Mouse (Mus musculus): ENCODE data around the gene Zfp628. TPM values are rescaled to one million over a fixed set of nuclear protein-coding genes. Genes with fewer than 3 reads are reported as not detected.
A peak's percentile ranks its signal among the peaks of the same experiment; 100 is the strongest.

The Zfp628 gene
- total RNA-seq, 2 experiments from 2014 or later, result 8.7 to 8.9 TPM

DNA sequence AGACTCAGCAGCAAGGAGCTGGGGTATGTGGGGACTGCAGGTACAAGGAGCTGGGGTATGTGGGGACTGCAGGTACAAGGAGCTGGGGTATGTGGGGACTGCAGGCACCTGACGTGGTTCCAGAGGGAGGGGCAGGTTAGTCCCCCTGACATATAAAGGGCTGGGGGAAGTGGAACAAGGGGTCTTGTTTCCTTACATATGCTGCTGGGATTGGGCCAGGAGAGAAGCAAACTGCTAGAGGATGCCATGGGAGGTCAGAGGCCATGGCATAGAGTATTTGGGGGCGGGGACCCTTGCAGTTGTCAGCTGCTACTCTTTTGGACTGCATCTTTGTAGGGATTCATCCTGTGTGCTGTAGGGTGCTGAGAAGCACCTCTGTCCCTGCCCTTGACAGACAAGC is 2.5 kb downstream of the Zfp628 start:
- DNase-seq (ENCODE audit: low spot score), result no peak

DNA sequence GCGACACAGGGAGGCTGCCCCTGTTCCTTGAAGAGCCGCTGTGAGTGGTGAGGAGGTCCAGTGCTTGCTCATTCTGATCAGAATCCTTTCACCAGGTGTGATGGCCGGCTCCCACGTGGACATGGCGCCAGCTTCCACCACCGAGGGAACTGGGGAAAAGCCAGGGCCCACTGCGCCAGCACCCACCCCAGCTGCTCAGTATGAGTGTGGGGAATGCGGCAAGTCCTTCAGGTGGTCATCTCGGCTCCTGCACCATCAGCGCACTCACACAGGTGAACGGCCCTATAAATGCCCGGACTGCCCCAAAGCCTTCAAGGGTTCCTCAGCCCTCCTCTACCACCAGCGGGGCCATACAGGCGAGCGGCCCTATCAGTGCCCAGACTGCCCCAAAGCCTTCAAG is 3.7 kb downstream of the Zfp628 start:
- no peak for DNase-seq (ENCODE audit: low spot score)

GRCm38 (mm10) chr7:4919096-4919495 is 4.1 kb downstream of the Zfp628 start:
- no peak for DNase-seq (ENCODE audit: low spot score)

- DNase-seq (ENCODE audit: low spot score), result no peak
Measured at GRCm38 (mm10) chr7:4919971-4920370, 5.0 kb downstream of the Zfp628 start.

DNA sequence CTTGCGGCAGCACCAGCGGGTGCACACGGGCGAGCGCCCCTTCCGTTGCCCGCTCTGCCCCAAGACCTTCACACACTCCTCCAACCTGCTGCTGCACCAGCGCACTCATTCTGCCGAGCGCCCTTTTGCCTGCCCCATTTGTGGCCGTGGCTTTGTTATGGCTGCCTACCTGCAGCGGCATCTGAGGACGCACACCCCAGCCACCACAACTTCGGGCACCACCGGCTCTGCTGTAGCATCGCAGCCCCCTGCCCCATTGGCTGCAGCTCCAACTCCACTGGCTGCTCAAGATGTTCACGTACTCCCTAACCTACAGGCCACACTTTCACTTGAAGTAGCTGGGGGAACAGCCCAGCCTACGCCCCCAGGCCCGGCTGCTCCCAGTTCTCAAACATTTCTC is 5.5 kb downstream of the Zfp628 start:
- DNase-seq (ENCODE audit: low spot score), result no peak

- DNase-seq (ENCODE audit: low spot score), result no peak
Measured at GRCm38 (mm10) chr7:4920976-4921823, 6.2 kb downstream of the Zfp628 start.

- no peak for DNase-seq (ENCODE audit: low spot score)
Measured at GRCm38 (mm10) chr7:4921824-4922482, 6.9 kb downstream of the Zfp628 start, which contains the start of gene Nat14. TSS of gene Nat14 (plus strand) at chr7:4922028.

GRCm38 (mm10) chr7:4922508-4922907 is 7.5 kb downstream of the Zfp628 start:
- peak; percentile 61 for DNase-seq (ENCODE audit: low spot score)

- no peak for DNase-seq (ENCODE audit: low spot score)
Measured at GRCm38 (mm10) chr7:4922931-4923565, 8.0 kb downstream of the Zfp628 start.

- no peak for DNase-seq (ENCODE audit: low spot score)
Measured at GRCm38 (mm10) chr7:4923586-4924364, 8.8 kb downstream of the Zfp628 start.

- DNase-seq (ENCODE audit: low spot score), result no peak
Measured at GRCm38 (mm10) chr7:4924483-4924882, 9.5 kb downstream of the Zfp628 start.

DNA sequence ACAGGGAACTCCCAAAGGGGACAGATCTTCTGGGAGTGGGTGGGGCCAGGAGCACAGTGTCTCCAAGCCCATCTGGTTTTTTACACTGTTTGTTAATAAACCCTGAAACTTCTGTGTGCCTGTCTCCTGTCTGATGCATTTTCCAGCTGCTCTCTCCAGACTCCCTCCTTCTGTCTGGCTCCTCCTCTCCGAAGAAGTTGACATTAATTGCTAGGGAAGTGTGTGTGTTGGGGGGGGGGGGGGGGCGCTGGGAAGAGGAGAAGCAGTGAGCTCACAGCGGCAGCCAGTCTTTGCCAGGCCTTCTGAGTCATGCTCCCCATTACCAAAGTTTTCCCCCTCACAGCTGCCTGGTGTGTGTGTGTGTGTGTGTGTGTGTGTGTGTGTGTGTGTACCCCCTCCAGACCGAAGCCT is 9.9 kb downstream of the Zfp628 start:
- peak; percentile 72 for DNase-seq (ENCODE audit: low spot score)

- DNase-seq (ENCODE audit: low spot score), result peak; percentile 59
Measured at GRCm38 (mm10) chr7:4925441-4926381, 10.7 kb downstream of the Zfp628 start, which contains the start of gene Ssc5d. TSS of gene Ssc5d (plus strand) at chr7:4925785.

- DNase-seq (ENCODE audit: low spot score), result no peak
Measured at GRCm38 (mm10) chr7:4926849-4927248, 11.8 kb downstream of the Zfp628 start.

GRCm38 (mm10) chr7:4927711-4928110 is 12.7 kb downstream of the Zfp628 start:
- no peak for DNase-seq (ENCODE audit: low spot score)

GRCm38 (mm10) chr7:4928323-4928722 is 13.3 kb downstream of the Zfp628 start:
- no peak for DNase-seq (ENCODE audit: low spot score)

- DNase-seq (ENCODE audit: low spot score), result no peak
Measured at GRCm38 (mm10) chr7:4933103-4933502, 18.1 kb downstream of the Zfp628 start.

- DNase-seq (ENCODE audit: low spot score), result no peak
Measured at GRCm38 (mm10) chr7:4934160-4934914, 19.3 kb downstream of the Zfp628 start.

DNA sequence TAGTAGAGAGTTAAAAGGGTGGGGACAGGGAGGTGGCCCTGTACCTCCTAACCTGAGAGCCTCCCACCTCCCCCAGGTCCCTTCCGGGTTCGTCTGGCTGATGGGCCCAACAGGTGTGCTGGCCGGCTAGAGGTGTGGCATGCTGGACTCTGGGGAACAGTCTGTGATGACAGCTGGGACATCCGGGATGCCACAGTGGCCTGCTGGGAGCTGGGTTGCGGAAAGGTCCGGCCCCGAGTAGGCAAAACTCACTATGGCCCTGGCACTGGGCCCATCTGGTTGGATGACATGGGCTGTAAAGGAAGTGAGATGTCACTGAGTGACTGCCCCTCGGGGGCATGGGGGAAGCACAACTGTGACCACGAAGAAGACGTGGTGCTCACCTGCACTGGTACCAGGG is 21.8 kb downstream of the Zfp628 start:
- no peak for DNase-seq (ENCODE audit: low spot score)

GRCm38 (mm10) chr7:4937392-4937791 is 22.4 kb downstream of the Zfp628 start:
- DNase-seq (ENCODE audit: low spot score), result no peak
